Mouse (Mus musculus) neural tube, embryonic 12.5 days (tissue): ENCODE results near the gene Isyna1. TPM values are rescaled to one million over a fixed set of nuclear protein-coding genes. Genes with fewer than 3 reads are reported as not detected.

Experiments used
- ATAC-seq: fragments of 200-750 bp; cut with Nextera tagmentation; 2 replicates; pipeline ENCODE4 v1.8.0; 2017; ENCODE audit warnings: low read depth, mild to moderate bottlenecking, moderate TSS enrichment, moderate library complexity; ENCODE audit not compliant: low FRiP score
- H3K27ac ChIP-seq: fragments of 300-500 bp; sonication (generic); 2 replicates; pipeline ENCODE4 v1.5.1; 2016
- H3K27me3 ChIP-seq: fragments of 300-500 bp; sonication (generic); replicated peaks from 2 replicates; pipeline ENCODE4 v1.6.1; 2016; ENCODE audit warnings: mild to moderate bottlenecking
- H3K36me3 ChIP-seq: fragments of 300-500 bp; sonication (generic); 2 replicates; pipeline ENCODE4 v1.6.1; 2016; ENCODE audit warnings: mild to moderate bottlenecking
- H3K4me1 ChIP-seq: fragments of 300-500 bp; sonication (generic); 2 replicates; pipeline ENCODE4 v1.6.1; 2016
- H3K4me2 ChIP-seq: fragments of 300-500 bp; sonication (generic); replicated peaks from 2 replicates; pipeline ENCODE4 v1.6.1; 2016; ENCODE audit warnings: mild to moderate bottlenecking
- H3K4me3 ChIP-seq: fragments of 300-500 bp; sonication (generic); 2 replicates; pipeline ENCODE4 v1.5.1; 2016
- H3K9ac ChIP-seq: fragments of 300-500 bp; sonication (generic); 2 replicates; pipeline ENCODE4 v1.6.1; 2016; ENCODE audit warnings: mild to moderate bottlenecking
- H3K9me3 ChIP-seq: fragments of 300-500 bp; sonication (generic); 2 replicates; pipeline ENCODE4 v1.6.1; 2016; ENCODE audit warnings: mild to moderate bottlenecking
- WGBS: fragments of 180-500 bp; shearing (Covaris S2); methylation state at CpG from one replicate; pipeline ENCODE4 v1.1.7; 2016; 5-methylcytosine and 5-hydroxymethylcytosine counted together
- polyA plus RNA-seq: library from polyadenylated mRNA; unstranded; fragments of >200 nt; fragmentation: Nextera tagmentation; extraction: Ambion mirVana; gene quantifications from 2 replicates; pipeline ENCODE4 v1.2.1, GENCODE M21; 2016

The Isyna1 gene
- polyA plus RNA-seq, 1 experiment from 2014 or later: 116 TPM

DNA sequence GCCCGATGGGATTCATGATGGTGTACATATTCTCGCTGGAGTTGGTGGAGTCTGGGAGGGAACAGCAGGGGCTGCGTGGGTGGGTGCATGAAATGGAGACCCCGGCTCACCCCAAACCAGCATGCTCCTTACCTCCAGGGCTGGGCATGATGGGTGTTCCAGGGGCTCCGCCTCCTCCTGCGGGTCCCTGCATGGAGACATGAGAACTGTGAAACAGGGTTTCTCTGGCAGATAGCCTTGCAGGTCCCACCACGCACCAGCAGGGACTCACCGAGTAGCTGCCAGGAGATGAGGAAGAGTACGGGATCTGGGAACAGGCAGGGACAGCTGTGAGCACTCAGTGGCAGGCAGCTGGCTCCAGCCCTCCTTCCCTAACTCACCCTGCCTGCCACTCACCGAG, 4.5 kb downstream of the Isyna1 start:
- H3K27me3 ChIP-seq: peaks cover 7% of the 10 kb centered on the region
- H3K4me2 ChIP-seq: peak overlapping the region; percentile 92
- H3K4me1 ChIP-seq: peaks cover 79% of the 10 kb centered on the region
- H3K4me3 ChIP-seq: peak overlapping the region; percentile 43; the same call in 1 of the 2 replicates
- no peak overlapping the region for H3K27ac ChIP-seq
- H3K36me3 ChIP-seq: peaks cover 17% of the 10 kb centered on the region
- peak overlapping the region; percentile 79 for H3K9ac ChIP-seq
- no peaks in the 10 kb centered on the region for H3K9me3 ChIP-seq
- ATAC-seq: no peak
- 13% methylated on average over 10 of the region's 10 CpGs for WGBS

DNA sequence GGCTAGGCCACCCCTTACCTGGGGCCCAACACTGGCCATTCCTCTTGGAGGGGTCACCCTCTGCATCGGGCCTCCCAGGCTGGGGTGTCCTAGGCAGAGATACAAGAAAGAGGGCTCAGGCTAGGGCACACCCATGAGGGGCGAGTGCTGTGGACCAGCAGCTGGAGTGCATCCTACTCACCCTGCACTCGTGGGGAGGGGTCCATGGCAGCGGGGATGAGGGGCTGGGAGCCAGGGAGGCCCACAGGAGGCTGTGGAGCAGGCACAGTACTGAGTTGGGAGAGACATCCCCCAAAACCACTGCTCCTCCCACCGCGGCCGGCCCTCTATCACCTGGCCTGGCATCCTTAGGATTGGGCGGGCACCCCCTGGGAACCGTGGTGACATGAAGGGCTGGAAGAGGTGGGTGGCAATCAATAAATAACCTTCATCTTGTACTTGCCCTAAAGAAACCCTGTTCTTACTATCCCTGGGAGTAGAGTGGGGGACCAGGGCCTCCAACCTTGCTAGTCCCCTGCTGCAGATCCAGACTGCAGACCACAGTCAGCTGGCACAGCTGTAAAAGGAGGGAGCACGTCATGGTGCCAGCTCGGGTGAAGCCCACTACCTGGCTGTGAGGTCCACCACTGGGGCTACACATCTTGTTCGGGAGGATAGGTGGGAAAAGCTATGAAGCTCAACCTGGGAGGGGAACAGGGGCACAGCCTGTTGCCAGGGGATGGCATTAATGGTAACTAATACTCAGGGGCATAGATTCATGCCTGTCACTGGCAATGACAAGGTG, 5.5 kb downstream of the Isyna1 start:
- Histone ChIP-seq H3K36me3 (peaks cover 17% of the 10 kb centered on the region), H3K4me2 (peak overlapping the region; percentile 59; the same call in 1 of the 2 replicates), H3K9ac (0 out of 2 replicates have a peak overlapping the region, but pooled peaks have one; percentile 26), H3K4me1 (peaks cover 77% of the 10 kb centered on the region), H3K27ac (no peak overlapping the region), H3K27me3 (peaks cover 7% of the 10 kb centered on the region), H3K4me3 (no peak overlapping the region), H3K9me3 (no peaks in the 10 kb centered on the region)
- WGBS: 83% methylated on average over 12 of the region's 12 CpGs
- ATAC-seq: no peak

DNA sequence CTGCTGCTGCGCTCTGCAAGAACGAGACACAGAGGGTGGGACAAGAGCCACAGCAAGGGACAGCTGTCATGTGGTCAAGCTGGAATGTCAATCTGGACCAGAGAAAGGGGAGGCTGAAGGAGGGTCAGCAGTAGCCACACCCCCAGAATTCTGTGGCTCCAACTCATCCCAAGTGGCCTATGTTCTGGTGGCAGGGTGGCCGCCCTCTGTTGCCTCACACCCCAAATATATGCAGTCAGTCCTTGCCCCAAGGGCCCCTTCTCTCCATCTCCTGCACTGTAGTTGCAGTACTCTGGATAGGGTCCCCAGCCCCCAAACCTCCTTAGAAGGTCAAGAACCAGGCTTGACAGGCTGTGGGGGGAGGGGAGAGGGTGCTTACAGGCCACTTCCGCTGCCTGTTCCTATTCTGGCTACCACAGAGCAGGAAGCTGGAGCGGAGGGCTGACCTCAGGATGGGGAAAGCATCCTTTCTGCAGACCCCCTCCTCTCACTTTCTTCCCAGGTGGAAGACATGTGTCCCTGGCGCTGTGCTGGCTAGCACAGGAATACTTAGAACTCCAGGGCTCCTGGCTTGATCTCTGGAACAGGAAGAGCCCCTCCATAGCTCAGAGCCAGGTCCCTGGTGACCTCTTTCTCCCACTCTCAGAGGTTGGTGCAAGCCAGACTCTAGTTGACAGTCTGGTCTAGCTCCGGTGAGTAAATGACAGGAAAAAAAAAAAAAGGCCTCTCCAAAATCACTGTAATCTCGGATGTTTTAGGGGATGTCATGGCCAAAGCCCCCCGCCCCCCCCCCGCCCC, 6.5 kb downstream of the Isyna1 start:
- Histone ChIP-seq H3K4me1 (peaks cover 73% of the 10 kb centered on the region), H3K27ac (peak overlapping the region; percentile 66), H3K4me3 (peak overlapping the region; percentile 9; the same call in 1 of the 2 replicates), H3K36me3 (peaks cover 17% of the 10 kb centered on the region), H3K9me3 (no peaks in the 10 kb centered on the region), H3K9ac (peak overlapping the region; percentile 26; the same call in 1 of the 2 replicates), H3K27me3 (peaks cover 7% of the 10 kb centered on the region), H3K4me2 (peak overlapping the region; percentile 59)
- peak; percentile 12 for ATAC-seq
- WGBS: 16% methylated on average over 10 of the region's 10 CpGs

DNA sequence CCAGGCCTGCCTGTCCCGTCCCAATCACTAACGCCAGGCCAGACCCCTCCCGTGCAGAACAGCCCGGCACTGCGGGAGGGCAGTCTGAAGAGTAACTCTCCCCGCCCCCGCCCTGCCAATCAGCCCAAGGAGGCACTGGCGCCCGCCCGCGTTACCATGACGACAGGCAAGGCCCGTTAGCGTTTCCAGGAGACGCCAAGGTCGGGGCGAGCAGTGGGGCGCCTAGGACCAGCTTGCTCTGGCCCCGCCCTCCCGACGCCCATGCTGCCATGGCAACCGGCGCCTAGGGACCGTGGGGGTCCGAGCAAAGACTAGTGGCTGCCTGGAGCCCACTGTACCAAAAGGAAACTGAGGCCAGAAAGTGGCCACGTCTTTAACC, 7.1 kb downstream of the Isyna1 start:
- Histone ChIP-seq H3K27me3 (peaks cover under 1% of the 10 kb centered on the region; the same call in 1 of the 2 replicates), H3K36me3 (peaks cover 17% of the 10 kb centered on the region), H3K9me3 (no peaks in the 10 kb centered on the region), H3K9ac (peak overlapping the region; percentile 18; the same call in 1 of the 2 replicates), H3K4me1 (peaks cover 74% of the 10 kb centered on the region), H3K4me3 (peak overlapping the region; percentile 9; the same call in 1 of the 2 replicates), H3K4me2 (peak overlapping the region; percentile 59), H3K27ac (peak overlapping the region; percentile 66)
- peak; percentile 63 for ATAC-seq
- 1% methylated on average over 26 of the region's 26 CpGs for WGBS

DNA sequence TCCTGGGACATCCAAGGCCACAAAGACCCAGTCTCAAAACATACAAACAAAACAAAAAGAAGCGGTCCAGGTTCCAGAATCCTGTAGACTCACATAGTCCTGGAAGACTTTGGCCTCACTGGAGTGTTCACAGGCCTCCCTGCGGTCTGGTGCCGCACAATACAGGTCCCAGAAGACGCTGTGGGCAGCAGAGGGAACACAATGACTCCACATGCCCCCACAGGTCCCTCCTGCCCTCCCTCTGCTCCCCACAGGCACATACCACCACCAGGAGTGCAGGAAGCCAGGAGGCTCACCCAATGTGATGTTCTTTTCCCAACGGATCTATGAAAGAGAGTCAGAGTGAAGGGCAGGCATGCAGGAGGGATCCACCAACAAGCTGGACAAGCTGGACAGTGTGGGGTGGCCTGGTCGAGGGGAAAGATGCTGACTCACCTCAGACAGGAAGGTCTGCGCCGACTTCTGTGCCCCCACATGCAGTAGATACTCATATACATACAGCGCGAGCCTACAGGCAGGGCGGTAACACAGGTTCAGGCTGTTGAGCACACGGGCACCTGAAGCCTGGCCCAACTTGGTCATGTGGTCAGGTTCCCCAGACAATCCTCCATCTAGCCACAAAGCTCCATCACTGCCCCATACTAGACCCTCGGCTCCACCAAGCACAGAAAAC, 8.1 kb downstream of the Isyna1 start:
- H3K9me3 ChIP-seq: no peaks in the 10 kb centered on the region
- no peak overlapping the region for H3K27ac ChIP-seq
- no peaks in the 10 kb centered on the region for H3K27me3 ChIP-seq
- no peak overlapping the region for H3K9ac ChIP-seq
- H3K36me3 ChIP-seq: peaks cover 13% of the 10 kb centered on the region
- no peak for ATAC-seq
- H3K4me3 ChIP-seq: no peak overlapping the region
- H3K4me1 ChIP-seq: peaks cover 79% of the 10 kb centered on the region
- no peak overlapping the region for H3K4me2 ChIP-seq
- 91% methylated on average over 13 of the region's 13 CpGs for WGBS

DNA sequence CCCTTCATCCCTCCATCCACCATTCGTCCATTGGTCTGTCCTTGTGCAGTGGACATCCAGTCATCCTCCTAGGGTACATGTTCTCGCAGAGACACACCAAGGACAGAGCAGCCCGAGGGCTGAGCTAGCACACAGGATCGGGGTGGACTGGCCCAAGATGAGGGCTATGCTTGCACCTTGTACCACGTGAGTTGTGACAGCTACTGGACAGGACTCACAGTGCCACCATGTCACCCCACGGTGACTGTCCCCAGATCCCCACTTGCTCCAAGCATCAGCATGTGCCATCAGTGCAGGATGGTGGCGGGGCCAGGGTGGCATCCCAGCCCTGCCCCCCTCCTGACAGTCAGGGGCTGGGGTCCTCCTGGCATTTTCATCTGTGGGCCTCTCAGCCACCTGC, 10.4 kb downstream of the Isyna1 start:
- H3K9ac ChIP-seq: no peak overlapping the region

DNA sequence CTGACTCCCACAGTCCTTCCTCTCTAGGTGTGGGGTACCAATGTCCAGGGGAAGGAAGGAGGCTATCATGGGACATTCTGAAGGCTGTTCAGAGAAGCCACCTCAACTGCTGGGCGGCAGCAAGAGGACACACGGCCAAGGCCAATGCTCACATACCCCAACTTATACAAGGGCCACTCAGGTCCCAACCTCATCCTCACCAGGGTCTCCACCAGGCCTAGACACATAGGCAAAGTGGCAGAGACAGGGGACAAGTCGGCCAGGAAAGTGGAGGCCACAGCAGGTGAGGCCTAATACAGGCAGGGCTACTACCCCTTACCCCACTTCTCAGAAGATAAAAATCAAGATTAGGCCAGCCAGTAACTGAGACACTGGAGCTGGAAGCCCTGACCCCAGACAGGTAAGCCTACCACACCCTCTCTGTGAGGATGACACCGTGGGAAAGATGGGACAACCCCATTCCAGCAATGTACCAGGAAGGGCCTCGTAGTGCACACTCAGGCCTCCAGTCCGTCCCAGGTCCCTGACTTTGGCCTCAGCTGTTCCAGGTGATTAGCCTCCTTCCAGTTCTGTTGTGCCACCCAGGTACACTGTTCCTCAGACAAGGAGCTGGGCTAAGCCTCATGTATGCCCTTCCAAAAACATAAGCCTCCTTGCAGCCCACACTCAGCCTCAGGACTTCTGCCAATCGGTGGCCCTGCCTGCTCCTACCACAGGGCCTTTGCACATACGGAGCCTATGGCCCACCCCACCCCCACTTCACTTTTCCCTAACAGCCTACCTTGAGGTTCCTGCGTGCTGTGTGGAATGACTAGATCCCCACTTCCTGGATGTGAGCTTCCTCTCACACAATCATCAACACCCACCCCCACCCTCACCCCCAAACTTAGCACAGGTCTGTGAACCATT, 12.0 kb downstream of the Isyna1 start:
- Histone ChIP-seq H3K27me3 (no peaks in the 10 kb centered on the region), H3K9me3 (no peaks in the 10 kb centered on the region), H3K4me3 (no peak overlapping the region), H3K4me1 (peaks cover 75% of the 10 kb centered on the region), H3K9ac (no peak overlapping the region), H3K27ac (no peak overlapping the region), H3K36me3 (peaks cover 13% of the 10 kb centered on the region), H3K4me2 (peak overlapping the region; percentile 81)
- ATAC-seq: no peak
- 88% methylated on average over 9 of the region's 9 CpGs for WGBS

More for the DNA sequence above, 10.4 kb downstream of the Isyna1 start:
- Histone ChIP-seq H3K27me3 (no peaks in the 10 kb centered on the region), H3K4me2 (0 out of 2 replicates have a peak overlapping the region, but pooled peaks have one; percentile 7), H3K4me3 (no peak overlapping the region), H3K9me3 (no peaks in the 10 kb centered on the region), H3K27ac (no peak overlapping the region), H3K4me1 (peaks cover 74% of the 10 kb centered on the region), H3K36me3 (peaks cover 13% of the 10 kb centered on the region)
- WGBS: 85% methylated on average over 7 of the region's 7 CpGs
- ATAC-seq: no peak

DNA sequence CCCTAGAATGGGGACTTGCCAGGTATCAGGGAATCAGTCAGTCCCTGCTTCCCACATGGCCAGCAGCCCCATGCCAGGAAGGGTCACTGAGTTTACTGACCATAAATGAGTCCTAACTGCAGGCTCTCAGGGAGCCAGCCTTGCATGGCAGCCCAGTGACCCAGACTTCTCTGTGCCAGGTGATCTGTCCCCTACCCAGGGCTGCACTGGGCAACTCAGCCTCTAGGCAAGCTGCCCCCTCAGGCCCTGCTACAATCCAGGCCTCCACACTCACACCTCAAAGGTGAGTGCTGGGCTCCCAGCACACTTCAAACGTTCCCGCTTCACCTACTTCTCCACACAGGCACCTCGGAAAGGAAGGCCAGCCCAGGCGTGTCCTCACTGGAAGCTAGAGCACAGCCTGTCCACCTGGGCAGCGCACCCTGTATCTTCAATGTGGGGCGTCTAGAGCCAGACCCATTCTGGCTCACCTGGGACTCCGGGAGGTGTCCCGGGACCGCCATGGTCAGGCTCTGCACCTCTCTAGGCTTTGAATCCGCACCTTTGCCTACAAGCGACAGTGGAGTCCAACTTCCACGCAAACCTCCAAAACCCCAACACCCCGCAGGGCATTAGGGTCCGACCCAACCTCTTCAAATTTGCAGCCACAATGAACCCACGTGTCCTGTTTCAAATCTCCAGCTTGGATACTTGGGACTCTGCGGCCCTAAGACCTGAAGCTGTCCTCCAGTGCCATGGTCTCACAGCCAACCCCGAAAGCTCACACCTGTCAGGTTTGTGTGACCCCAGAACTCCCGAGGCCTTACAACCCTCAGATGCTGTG, 12.8 kb downstream of the Isyna1 start:
- peak overlapping the region; percentile 81 for H3K4me2 ChIP-seq
- peak overlapping the region; percentile 82 for H3K4me3 ChIP-seq
- no peak for ATAC-seq
- H3K9ac ChIP-seq: peak overlapping the region; percentile 84
- H3K4me1 ChIP-seq: peaks cover 73% of the 10 kb centered on the region
- H3K36me3 ChIP-seq: peaks cover 9% of the 10 kb centered on the region
- no peaks in the 10 kb centered on the region for H3K27me3 ChIP-seq
- H3K27ac ChIP-seq: no peak overlapping the region
- WGBS: 68% methylated on average over 18 of the region's 18 CpGs
- H3K9me3 ChIP-seq: no peaks in the 10 kb centered on the region

DNA sequence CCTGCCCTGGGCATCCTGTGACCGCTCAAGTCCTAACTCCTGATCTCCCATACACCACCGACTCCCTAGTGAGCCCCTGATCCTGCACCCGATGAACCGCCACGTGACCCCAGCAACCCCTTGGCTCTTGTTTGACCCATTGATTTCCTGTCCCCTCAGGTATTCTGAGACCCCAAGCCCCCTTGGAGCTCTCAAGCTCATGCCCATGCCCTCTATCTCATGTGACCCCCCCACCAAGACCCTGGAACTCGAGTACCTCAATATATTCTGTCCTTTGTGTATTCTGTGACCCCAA, 13.4 kb downstream of the Isyna1 start:
- no peak for ATAC-seq
- 34% methylated on average over 6 of the region's 6 CpGs for WGBS
- H3K4me3 ChIP-seq: peak overlapping the region; percentile 82
- H3K4me1 ChIP-seq: peaks cover 68% of the 10 kb centered on the region
- H3K9me3 ChIP-seq: no peaks in the 10 kb centered on the region
- H3K27ac ChIP-seq: no peak overlapping the region
- H3K4me2 ChIP-seq: peak overlapping the region; percentile 81
- H3K9ac ChIP-seq: peak overlapping the region; percentile 84
- H3K36me3 ChIP-seq: 0 out of 2 replicates have a peak, but pooled peaks cover 4% of the 10 kb centered on the region
- H3K27me3 ChIP-seq: no peaks in the 10 kb centered on the region

DNA sequence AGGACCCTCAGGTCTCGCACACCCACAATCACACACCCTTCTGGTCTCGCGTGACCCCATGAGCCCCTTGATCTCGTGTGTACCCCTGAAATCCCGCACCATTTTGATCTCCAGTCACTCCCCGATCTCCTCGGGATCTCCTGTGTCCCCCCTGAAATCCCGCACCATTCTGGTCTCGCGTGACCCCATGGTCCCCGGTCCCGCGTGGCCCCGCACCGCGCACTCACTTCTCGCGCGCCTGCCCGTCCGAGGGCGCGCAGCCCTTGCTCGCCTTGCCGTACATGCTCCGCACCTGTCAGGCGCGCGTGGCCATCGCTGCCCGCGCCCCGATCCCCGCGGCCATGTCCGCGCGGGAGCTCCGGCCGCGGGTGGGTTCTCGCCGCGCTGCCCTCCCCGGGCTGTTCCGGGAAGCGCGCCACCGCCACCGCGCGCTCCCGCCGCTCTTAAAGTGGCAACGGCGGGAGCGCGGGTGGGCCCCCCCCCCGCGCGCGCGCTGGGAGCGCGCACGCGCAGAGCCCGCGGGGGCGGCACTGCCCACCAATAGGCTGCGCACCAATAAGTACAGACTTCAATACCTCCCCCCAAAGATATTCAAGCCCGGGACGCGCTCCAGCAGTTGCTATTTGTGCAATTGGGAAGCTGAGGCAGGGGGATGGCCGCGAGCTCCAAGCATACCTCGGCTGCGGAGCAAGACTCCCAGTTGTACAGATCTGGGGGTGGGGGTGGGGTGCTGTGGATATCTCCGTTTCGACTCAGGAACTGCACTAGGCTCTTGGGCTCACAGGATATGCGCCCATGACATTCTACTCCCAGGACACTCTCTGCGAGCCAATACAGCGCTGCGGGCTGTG, 13.9 kb downstream of the Isyna1 start:
- peaks cover 67% of the 10 kb centered on the region for H3K4me1 ChIP-seq
- no peaks in the 10 kb centered on the region for H3K9me3 ChIP-seq
- ATAC-seq: no peak
- peak overlapping the region; percentile 82 for H3K4me3 ChIP-seq
- H3K9ac ChIP-seq: peak overlapping the region; percentile 84
- WGBS: 3% methylated on average over 82 of the region's 84 CpGs
- H3K27me3 ChIP-seq: no peaks in the 10 kb centered on the region
- H3K36me3 ChIP-seq: no peaks in the 10 kb centered on the region
- no peak overlapping the region for H3K27ac ChIP-seq
- H3K4me2 ChIP-seq: peak overlapping the region; percentile 81
